Mouse (Mus musculus) MEL (cell line): Measurements from ENCODE around the gene Gpc5. TPM values are rescaled to one million over a fixed set of nuclear protein-coding genes. Genes with fewer than 3 reads are reported as not detected.
A peak's percentile ranks its signal among the peaks of the same experiment; 100 is the strongest.

Experiments
- DNase-seq: peaks from one replicate; pipeline ENCODE4 v3.0.0; 2011; ENCODE audit warnings: low read depth, low spot score
- H3K27ac ChIP-seq: 2 replicates; pipeline ENCODE4 v1.5.1; 2012; ENCODE audit warnings: low read depth, mild to moderate bottlenecking, control low read depth, low read length, moderate library complexity; ENCODE audit not compliant: control insufficient read depth
- H3K27me3 ChIP-seq, 2 experiments: fragments of 150-350 bp in 1 of 2; sonication (generic) in 1 of 2; 2 replicates each; pipeline ENCODE4 v1.6.1; 2012; ENCODE audit warnings: low read length in 2 of 2, mild to moderate bottlenecking in 2 of 2, improper control_type of control experiment in 1 of 2, moderate library complexity in 1 of 2; ENCODE audit not compliant: insufficient read depth in 2 of 2, control insufficient read depth in 1 of 2
- H3K36me3 ChIP-seq, 2 experiments: 2 replicates each; pipeline ENCODE4 v1.6.1; 2012 to 2014; ENCODE audit warnings: low read length in 2 of 2, improper control_type of control experiment in 1 of 2, inconsistent platforms in 1 of 2, mild to moderate bottlenecking in 1 of 2; ENCODE audit not compliant: insufficient read depth in 2 of 2, control insufficient read depth in 1 of 2
- H3K4me1 ChIP-seq, 2 experiments: fragments of 150-350 bp in 1 of 2; sonication (generic) in 1 of 2; 2 replicates each; pipeline ENCODE4 v1.6.1; 2012; ENCODE audit warnings: low read length in 2 of 2, improper control_type of control experiment in 1 of 2, mild to moderate bottlenecking in 1 of 2; ENCODE audit not compliant: insufficient read depth in 2 of 2, control insufficient read depth in 1 of 2
- H3K4me3 ChIP-seq, 2 experiments: fragments of 150-350 bp in 1 of 2; sonication (generic) in 1 of 2; 2 replicates each; pipeline ENCODE4 v1.5.1; 2012; ENCODE audit warnings: low read depth in 2 of 2, low read length in 2 of 2, mild to moderate bottlenecking in 2 of 2, moderate library complexity in 2 of 2, control low read depth in 1 of 2, improper control_type of control experiment in 1 of 2; ENCODE audit not compliant: control insufficient read depth in 1 of 2, insufficient read depth in 1 of 2
- H3K79me2 ChIP-seq: 2 replicates; pipeline ENCODE4 v1.6.1; 2012; ENCODE audit warnings: mild to moderate bottlenecking, low read length, moderate library complexity; ENCODE audit not compliant: control insufficient read depth, poor library complexity, insufficient read depth
- H3K9ac ChIP-seq: 2 replicates; pipeline ENCODE4 v1.6.1; 2012; ENCODE audit warnings: low read depth, mild to moderate bottlenecking, control low read depth, low read length, moderate library complexity; ENCODE audit not compliant: control insufficient read depth, poor library complexity, severe bottlenecking
- H3K9me3 ChIP-seq: fragments of 150-350 bp; sonication (generic); replicated peaks from 2 replicates; pipeline ENCODE4 v1.6.1; 2012; ENCODE audit warnings: mild to moderate bottlenecking, low read length, improper control_type of control experiment, moderate library complexity; ENCODE audit not compliant: insufficient read depth
- CHD1 ChIP-seq: IDR thresholded peaks from 2 replicates; pipeline ENCODE4 v1.6.1; 2012; ENCODE audit warnings: low read depth, mild to moderate bottlenecking, inconsistent platforms, low read length, improper control_type of control experiment
- CTCF ChIP-seq, 3 experiments: IDR thresholded peaks in 2 of 3; conservative IDR thresholded peaks in 1 of 3; 2 replicates each; pipeline ENCODE4 v1.5.1; 2011 to 2012; ENCODE audit warnings: low read length in 3 of 3, low read depth in 2 of 3, mild to moderate bottlenecking in 2 of 3, improper control_type of control experiment in 1 of 3, inconsistent platforms in 1 of 3, mixed read lengths in 1 of 3, moderate library complexity in 1 of 3; ENCODE audit not compliant: control insufficient read depth in 1 of 3, insufficient read depth in 1 of 3, poor library complexity in 1 of 3, severe bottlenecking in 1 of 3
- E2F4 ChIP-seq: IDR thresholded peaks from 2 replicates; pipeline ENCODE4 v1.6.1; 2011; ENCODE audit warnings: low read depth, low read length, improper control_type of control experiment, borderline replicate concordance
- ELF1 ChIP-seq: IDR thresholded peaks from 2 replicates; pipeline ENCODE4 v1.6.1; 2014; ENCODE audit warnings: low read depth, mild to moderate bottlenecking, inconsistent platforms, low read length, improper control_type of control experiment, moderate library complexity
- GABPA ChIP-seq: IDR thresholded peaks from 2 replicates; pipeline ENCODE4 v1.6.1; 2012; ENCODE audit warnings: low read depth, mild to moderate bottlenecking, inconsistent platforms, low read length, improper control_type of control experiment, moderate library complexity
- HCFC1 ChIP-seq: IDR thresholded peaks from 2 replicates; pipeline ENCODE4 v1.6.1; 2012; ENCODE audit warnings: low read depth, mild to moderate bottlenecking, inconsistent platforms, low read length, improper control_type of control experiment, moderate library complexity
- KAT2A ChIP-seq: conservative IDR thresholded peaks from 2 replicates; pipeline ENCODE4 v1.6.1; 2012; ENCODE audit warnings: low read depth, low read length, improper control_type of control experiment, inconsistent platforms
- MAX ChIP-seq: IDR thresholded peaks from 2 replicates; pipeline ENCODE4 v1.6.1; 2011; ENCODE audit warnings: low read length, improper control_type of control experiment
- MXI1 ChIP-seq: IDR thresholded peaks from 2 replicates; pipeline ENCODE4 v1.6.1; 2011; ENCODE audit warnings: mild to moderate bottlenecking, low read depth, low read length, improper control_type of control experiment
- MYC ChIP-seq: IDR thresholded peaks from 2 replicates; pipeline ENCODE4 v1.6.1; 2011; ENCODE audit warnings: low read depth, mild to moderate bottlenecking, low read length, improper control_type of control experiment, moderate library complexity
- POLR2AphosphoS5 ChIP-seq: IDR thresholded peaks from 2 replicates; pipeline ENCODE4 v1.6.1; 2012; ENCODE audit warnings: low read depth, borderline replicate concordance, mild to moderate bottlenecking, inconsistent platforms, low read length, moderate library complexity, mixed read lengths
- RAD21 ChIP-seq: IDR thresholded peaks from 2 replicates; pipeline ENCODE4 v1.6.1; 2011; ENCODE audit warnings: mild to moderate bottlenecking, low read depth, low read length, improper control_type of control experiment
- RCOR1 ChIP-seq: IDR thresholded peaks from 2 replicates; pipeline ENCODE4 v1.6.1; 2012; ENCODE audit warnings: low read depth, mild to moderate bottlenecking, inconsistent platforms, low read length, improper control_type of control experiment
- SMC3 ChIP-seq: IDR thresholded peaks from 2 replicates; pipeline ENCODE4 v1.6.1; 2011; ENCODE audit warnings: low read depth, low read length, improper control_type of control experiment
- ZKSCAN1 ChIP-seq: IDR thresholded peaks from 2 replicates; pipeline ENCODE4 v1.6.1; 2012; ENCODE audit warnings: low read depth, mild to moderate bottlenecking, inconsistent platforms, low read length, improper control_type of control experiment, moderate library complexity
- ZMIZ1 ChIP-seq: IDR thresholded peaks from 2 replicates; pipeline ENCODE4 v1.6.1; 2012; ENCODE audit warnings: low read depth, mild to moderate bottlenecking, inconsistent platforms, low read length, improper control_type of control experiment, moderate library complexity
- ZNF384 ChIP-seq: IDR thresholded peaks from 2 replicates; pipeline ENCODE4 v1.6.1; 2012; ENCODE audit warnings: low read depth, mild to moderate bottlenecking, inconsistent platforms, low read length, improper control_type of control experiment
- polyA plus RNA-seq, 2 experiments: library from polyadenylated mRNA; stranded (reverse) in 1 of 2; unstranded in 1 of 2; fragments of >175 nt in 1 of 2; fragments of >200 nt in 1 of 2; gene quantifications; 2 replicates each; pipeline versions ENCODE4 v1.2.1 to v1.2.4; 2012; ENCODE audit warnings: low replicate concordance in 2 of 2, low read depth in 1 of 2; ENCODE audit not compliant: insufficient read length in 2 of 2, insufficient read depth in 1 of 2, missing spikeins in 1 of 2
- total RNA-seq: library from RNA; depleted of rRNA; stranded (reverse); fragments of 300-350 nt; gene quantifications from 2 replicates; pipeline ENCODE4 v1.2.3, GENCODE M21; 2012

Gene Gpc5
- total and polyA plus RNA-seq, 3 experiments, result not detected

- TF ChIP-seq CHD1, result no peak
- TF ChIP-seq CTCF (IDR thresholded peaks at IDR 0.05 in 2 of 3, conservative IDR thresholded peaks at IDR 0.05 in 1 of 3; ENCODE audit: control insufficient read depth in 1 of 3, insufficient read depth in 1 of 3, low read depth in 2 of 3, low read length in 3 of 3, poor library complexity in 1 of 3, severe bottlenecking in 1 of 3), result no peak; a peak in 1 of 6 replicates
- TF ChIP-seq ELF1, result no peak
- no peak for TF ChIP-seq E2F4
- no peak for TF ChIP-seq RCOR1
- TF ChIP-seq POLR2AphosphoS5, result no peak
- no peak for TF ChIP-seq KAT2A
- TF ChIP-seq MXI1, result no peak
- TF ChIP-seq ZKSCAN1, result no peak
- Histone ChIP-seq H3K4me1 (no peaks in the 10 kb centered on the region), H3K27me3 (no peaks in the 10 kb centered on the region), H3K27ac (no peak overlapping the region), H3K79me2 (no peaks in the 10 kb centered on the region), H3K9ac (no peak overlapping the region), H3K9me3 (no peaks in the 10 kb centered on the region), H3K36me3 (no peaks in the 10 kb centered on the region; a peak in 1 of 4 replicates), H3K4me3 (no peak overlapping the region)
- DNase-seq, result no peak
These were observed 358.9 kb downstream of the Gpc5 start for GRCm38 (mm10) chr14:115450938-115451337.

DNA sequence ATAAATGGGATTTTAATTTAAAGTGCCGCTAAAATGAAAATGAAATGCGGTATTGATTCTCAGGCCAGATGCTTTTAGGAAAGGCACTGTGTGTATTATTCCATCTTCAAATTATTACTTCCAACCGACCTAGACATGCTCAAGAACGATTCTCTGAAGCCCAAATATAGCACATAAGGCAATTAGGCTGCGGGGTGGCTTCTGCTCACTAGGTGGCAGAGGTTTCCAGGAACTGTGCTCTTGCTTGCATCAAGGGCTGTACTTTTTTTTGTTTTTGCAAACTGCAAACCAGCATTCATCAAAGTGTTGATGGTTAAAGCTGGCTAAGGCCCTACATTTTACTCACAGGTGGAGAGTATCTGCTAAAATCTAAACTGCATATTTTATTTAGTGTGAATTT, 375.9 kb downstream of the Gpc5 start:
- Histone ChIP-seq H3K4me1 (no peaks in the 10 kb centered on the region), H3K4me3 (no peak overlapping the region)
- TF ChIP-seq ZMIZ1, result no peak
- TF ChIP-seq MAX, result no peak
- TF ChIP-seq RAD21, result peak; percentile 8; the same call in 1 of the 2 replicates
- TF ChIP-seq GABPA, result no peak
- TF ChIP-seq HCFC1, result no peak
- peak in 2 of 3 experiments; percentile 20 to 34; a peak in 3 of 6 replicates for TF ChIP-seq CTCF (IDR thresholded peaks at IDR 0.05 in 2 of 3, conservative IDR thresholded peaks at IDR 0.05 in 1 of 3; ENCODE audit: control insufficient read depth in 1 of 3, insufficient read depth in 1 of 3, low read depth in 2 of 3, low read length in 3 of 3, poor library complexity in 1 of 3, severe bottlenecking in 1 of 3)
- TF ChIP-seq MYC, result no peak
- peak; percentile 52; the same call in 1 of the 2 replicates for TF ChIP-seq ZNF384
- TF ChIP-seq SMC3, result peak; percentile 32
- TF ChIP-seq, all 39 proteins: peak for 4
- Histone ChIP-seq H3K27ac (no peak overlapping the region), H3K36me3 (no peaks in the 10 kb centered on the region), H3K9ac (no peak overlapping the region), H3K79me2 (no peaks in the 10 kb centered on the region), H3K27me3 (no peaks in the 10 kb centered on the region), H3K9me3 (no peaks in the 10 kb centered on the region)
- peak; percentile 18 for DNase-seq
